Mouse (Mus musculus) CH12.LX (cell line): ENCODE results near the gene Bank1. TPM values are rescaled to one million over a fixed set of nuclear protein-coding genes. Genes with fewer than 3 reads are reported as not detected.

Experiments
- DNase-seq: peaks from one replicate; pipeline ENCODE4 v3.0.0-alpha.2; 2013; ENCODE audit errors: extremely low read depth
- H3K27ac ChIP-seq: 2 replicates; pipeline ENCODE4 v1.5.1; 2012; ENCODE audit warnings: low read depth, mild to moderate bottlenecking, control low read depth, moderate library complexity; ENCODE audit not compliant: insufficient read depth
- H3K27me3 ChIP-seq: replicated peaks from 2 replicates; pipeline ENCODE3; 2012; ENCODE audit warnings: inconsistent platforms
- H3K36me3 ChIP-seq, 2 experiments: replicated peaks in 1 of 2; 2 replicates each; pipeline versions ENCODE3 to v1.6.1; 2012; ENCODE audit warnings: inconsistent platforms in 1 of 2, low read length in 1 of 2, mild to moderate bottlenecking in 1 of 2, mixed read lengths in 1 of 2, moderate library complexity in 1 of 2; ENCODE audit not compliant: control insufficient read depth in 1 of 2, insufficient read depth in 1 of 2
- H3K4me1 ChIP-seq, 2 experiments: 2 replicates each; pipeline ENCODE4 v1.6.1; 2012; ENCODE audit warnings: inconsistent platforms in 1 of 2, moderate library complexity in 1 of 2; ENCODE audit not compliant: insufficient read depth in 2 of 2, control insufficient read depth in 1 of 2
- H3K4me2 ChIP-seq: 2 replicates; pipeline ENCODE4 v1.6.1; 2012; ENCODE audit warnings: low read depth, mild to moderate bottlenecking, control low read depth; ENCODE audit not compliant: poor library complexity, insufficient read depth, severe bottlenecking
- H3K4me3 ChIP-seq, 3 experiments: fragments of 150-350 bp in 1 of 3; sonication (generic) in 1 of 3; replicated peaks in 1 of 3; 2 replicates each; pipeline versions ENCODE3 to v1.5.1; 2011 to 2012; ENCODE audit warnings: low read depth in 2 of 3, low read length in 2 of 3, mild to moderate bottlenecking in 2 of 3, moderate library complexity in 2 of 3, control low read depth in 1 of 3, improper control_type of control experiment in 1 of 3, inconsistent platforms in 1 of 3, mixed read lengths in 1 of 3; ENCODE audit not compliant: poor library complexity in 1 of 3
- H3K79me2 ChIP-seq: replicated peaks from 2 replicates; pipeline ENCODE4 v1.6.1; 2012; ENCODE audit warnings: mild to moderate bottlenecking, moderate library complexity; ENCODE audit not compliant: control insufficient read depth, poor library complexity, insufficient read depth, severe bottlenecking; ENCODE audit errors: extremely low read depth
- H3K9ac ChIP-seq: 2 replicates; pipeline ENCODE4 v1.6.1; 2012; ENCODE audit warnings: low read depth, mild to moderate bottlenecking, control low read depth, moderate library complexity; ENCODE audit not compliant: insufficient read depth
- H3K9me3 ChIP-seq: replicated peaks from 2 replicates; pipeline ENCODE3; 2012; ENCODE audit warnings: low read length, inconsistent platforms, mixed read lengths
- BHLHE40 ChIP-seq: IDR thresholded peaks from 2 replicates; pipeline ENCODE4 v1.6.1; 2011; ENCODE audit warnings: mild to moderate bottlenecking, low read depth, low read length, improper control_type of control experiment
- CHD1 ChIP-seq: IDR thresholded peaks from 2 replicates; pipeline ENCODE4 v1.6.1; 2012; ENCODE audit warnings: low read depth, low read length, improper control_type of control experiment, inconsistent platforms
- ELF1 ChIP-seq: IDR thresholded peaks from 2 replicates; pipeline ENCODE4 v1.6.1; 2014; ENCODE audit warnings: low read depth, mild to moderate bottlenecking, inconsistent platforms, low read length, improper control_type of control experiment
- IRF4 ChIP-seq: IDR thresholded peaks from 2 replicates; pipeline ENCODE4 v1.6.1; 2014; ENCODE audit warnings: low read depth, mild to moderate bottlenecking, inconsistent platforms, low read length, improper control_type of control experiment
- MAFK ChIP-seq: IDR thresholded peaks from 2 replicates; pipeline ENCODE4 v1.6.1; 2011; ENCODE audit warnings: low read length, improper control_type of control experiment; ENCODE audit not compliant: insufficient replicate concordance
- MXI1 ChIP-seq: IDR thresholded peaks from 2 replicates; pipeline ENCODE4 v1.6.1; 2011; ENCODE audit warnings: mild to moderate bottlenecking, low read depth, low read length, improper control_type of control experiment
- MYC ChIP-seq: IDR thresholded peaks from 2 replicates; pipeline ENCODE4 v1.6.1; 2011; ENCODE audit warnings: low read depth, mild to moderate bottlenecking, improper control_type of control experiment, low read length
- NELFE ChIP-seq: IDR thresholded peaks from 2 replicates; pipeline ENCODE4 v1.6.1; 2011; ENCODE audit warnings: low read depth, low read length, improper control_type of control experiment
- SIN3A ChIP-seq: IDR thresholded peaks from 2 replicates; pipeline ENCODE4 v1.6.1; 2012; ENCODE audit warnings: low read length, improper control_type of control experiment, inconsistent platforms
- UBTF ChIP-seq: IDR thresholded peaks from 2 replicates; pipeline ENCODE4 v1.6.1; 2012; ENCODE audit warnings: low read depth, mild to moderate bottlenecking, inconsistent platforms, low read length, improper control_type of control experiment, moderate library complexity
- USF1 ChIP-seq: IDR thresholded peaks from 2 replicates; pipeline ENCODE4 v1.6.1; 2014; ENCODE audit warnings: low read depth, mild to moderate bottlenecking, inconsistent platforms, low read length, improper control_type of control experiment
- ZC3H11A ChIP-seq: IDR thresholded peaks from 2 replicates; pipeline ENCODE4 v1.6.1; 2012; ENCODE audit warnings: low read depth, mild to moderate bottlenecking, inconsistent platforms, low read length, improper control_type of control experiment
- ZMIZ1 ChIP-seq: IDR thresholded peaks from 2 replicates; pipeline ENCODE4 v1.6.1; 2012; ENCODE audit warnings: low read depth, mild to moderate bottlenecking, inconsistent platforms, low read length, improper control_type of control experiment
- ZNF384 ChIP-seq: IDR thresholded peaks from 2 replicates; pipeline ENCODE4 v1.6.1; 2012; ENCODE audit warnings: low read depth, low read length, improper control_type of control experiment, inconsistent platforms
- dilution Hi-C: fragments of 300-500 bp; cut with MboI; formaldehyde crosslinking; loops from 2 replicates; pipeline ENCODE4 v1.14.3; 2020; ENCODE audit warnings: low sequenced_read_pairs; ENCODE audit not compliant: extremely low pct_unique_long_range_greater_than_20kb, extremely low pct_ligation_motif_present
- in situ Hi-C: fragments of 300-500 bp; cut with MboI; formaldehyde crosslinking; loops from 3 replicates; pipeline ENCODE4 v1.14.3; 2019; ENCODE audit warnings: low sequenced_read_pairs, low pct_ligation_motif_present, low pct_unique_long_range_greater_than_20kb, mixed read lengths
- polyA plus RNA-seq: library from polyadenylated mRNA; unstranded; fragments of >175 nt; gene quantifications from 2 replicates; pipeline ENCODE4 v1.2.1, GENCODE M21; 2012; ENCODE audit warnings: low read depth; ENCODE audit not compliant: insufficient read length
- total RNA-seq, 2 experiments: library from RNA; depleted of rRNA; stranded (reverse); fragments of 300-350 nt in 1 of 2; fragments of >200 nt in 1 of 2; gene quantifications; 2 replicates each; pipeline ENCODE4 v1.2.3; 2012 to 2014

The Bank1 gene
- total and polyA plus RNA-seq, 3 experiments = 13.1 to 36.2 (median 27.3) TPM

- H3K36me3 ChIP-seq = peaks cover 0 to 5% of the 10 kb centered on the region in 2 experiments
- peaks cover 1 to 4% of the 10 kb centered on the region in 2 experiments; a peak in 3 of 4 replicates for H3K4me1 ChIP-seq
- no peak overlapping the region for H3K4me2 ChIP-seq
- H3K9ac ChIP-seq = no peak overlapping the region
- H3K9me3 ChIP-seq = no peaks in the 10 kb centered on the region
- no peak overlapping the region for H3K27ac ChIP-seq
- TF ChIP-seq BHLHE40 = no peak
- TF ChIP-seq SIN3A = no peak
- no peak for TF ChIP-seq ZMIZ1
- TF ChIP-seq MXI1 = no peak
- no peak for TF ChIP-seq MYC
- no peak for TF ChIP-seq UBTF
- TF ChIP-seq ELF1 = no peak
- no peak for TF ChIP-seq USF1
- TF ChIP-seq ZC3H11A = no peak
- TF ChIP-seq MAFK = no peak
- TF ChIP-seq, all 38 proteins: peak for 0
- no peaks in the 10 kb centered on the region for H3K27me3 ChIP-seq
- dilution Hi-C loops (no loop called here), in situ Hi-C loops (no loop called here)
- DNase-seq = no peak
- H3K79me2 ChIP-seq = no peaks in the 10 kb centered on the region
- H3K4me3 ChIP-seq = no peak overlapping the region
Observed at GRCm38 (mm10) chr3:136106452-136106851, 219.4 kb downstream of the Bank1 start.

- Histone ChIP-seq H3K36me3 (peaks cover 0 to 14% of the 10 kb centered on the region in 2 experiments), H3K9me3 (no peaks in the 10 kb centered on the region), H3K27me3 (no peaks in the 10 kb centered on the region), H3K4me2 (no peak overlapping the region), H3K27ac (no peak overlapping the region), H3K9ac (no peak overlapping the region), H3K4me3 (no peak overlapping the region), H3K4me1 (peaks cover 6% of the 10 kb centered on the region in 2 experiments; a peak in 3 of 4 replicates), H3K79me2 (no peaks in the 10 kb centered on the region)
- in situ Hi-C loops = no loop called here
- TF ChIP-seq USF1 (no peak), MYC (no peak), ZNF384 (peak; percentile 57)
- dilution Hi-C loops = no loop called here
- no peak for DNase-seq
Observed at GRCm38 (mm10) chr3:136103339-136103738, 222.5 kb downstream of the Bank1 start.

- dilution Hi-C loops = no loop called here
- Histone ChIP-seq H3K36me3 (peaks cover 0 to 11% of the 10 kb centered on the region in 2 experiments), H3K4me2 (peak overlapping the region; percentile 61), H3K4me3 (no peak overlapping the region), H3K27me3 (no peaks in the 10 kb centered on the region), H3K9me3 (no peaks in the 10 kb centered on the region), H3K27ac (no peak overlapping the region), H3K9ac (peak overlapping the region; percentile 65), H3K4me1 (peaks cover 2 to 6% of the 10 kb centered on the region in 2 experiments; a peak in 2 of 4 replicates), H3K79me2 (no peaks in the 10 kb centered on the region)
- TF ChIP-seq ZC3H11A = no peak
- TF ChIP-seq CHD1 = no peak
- no peak for TF ChIP-seq NELFE
- TF ChIP-seq IRF4 = 0 out of 2 replicates have a peak, but pooled peaks have one; percentile 24
- in situ Hi-C loops = no loop called here
- no peak for DNase-seq
Observed at GRCm38 (mm10) chr3:136100973-136101500, 224.8 kb downstream of the Bank1 start.
